Mouse (Mus musculus) liver, adult 2 months (tissue): ENCODE results near the gene Gad2. TPM values are rescaled to one million over a fixed set of nuclear protein-coding genes. Genes with fewer than 3 reads are reported as not detected.

Experiments
- DNase-seq: peaks from one replicate; pipeline ENCODE4 v3.0.0-alpha.2; 2011; ENCODE audit warnings: low read depth, low spot score; ENCODE audit errors: extremely low read depth
- H3K27ac ChIP-seq: fragments of 200-500 bp; replicated peaks from 2 replicates; pipeline ENCODE4 v1.5.1; 2012; ENCODE audit warnings: low read depth, mild to moderate bottlenecking, control low read depth, inconsistent platforms, low read length; ENCODE audit not compliant: insufficient read depth
- H3K27me3 ChIP-seq: fragments of 200-500 bp; 2 replicates; pipeline ENCODE4 v1.6.1; 2012; ENCODE audit warnings: mild to moderate bottlenecking, moderate library complexity, low read length, inconsistent platforms; ENCODE audit not compliant: control insufficient read depth, insufficient read depth
- H3K36me3 ChIP-seq: fragments of 200-500 bp; 2 replicates; pipeline ENCODE4 v1.6.1; 2012; ENCODE audit warnings: low read length, inconsistent platforms; ENCODE audit not compliant: control insufficient read depth, insufficient read depth
- H3K4me1 ChIP-seq: fragments of 200-500 bp; 2 replicates; pipeline ENCODE4 v1.6.1; 2011; ENCODE audit warnings: low read length; ENCODE audit not compliant: control insufficient read depth, insufficient read depth
- H3K4me3 ChIP-seq: fragments of 200-500 bp; 2 replicates; pipeline ENCODE4 v1.5.1; 2011; ENCODE audit warnings: low read depth, mild to moderate bottlenecking, control low read depth, low read length, moderate library complexity; ENCODE audit not compliant: insufficient read depth
- H3K79me2 ChIP-seq: fragments of 200-500 bp; 2 replicates; pipeline ENCODE4 v1.6.1; 2012; ENCODE audit warnings: inconsistent platforms, mild to moderate bottlenecking, low read length, moderate library complexity; ENCODE audit not compliant: control insufficient read depth, insufficient read depth
- H3K9ac ChIP-seq: fragments of 200-500 bp; 2 replicates; pipeline ENCODE4 v1.6.1; 2012; ENCODE audit warnings: low read depth, mild to moderate bottlenecking, control low read depth, inconsistent platforms, low read length
- CTCF ChIP-seq: fragments of 200-500 bp; IDR thresholded peaks from 2 replicates; pipeline ENCODE4 v1.5.1; 2011; ENCODE audit warnings: low read depth, low read length, control low read depth
- POLR2A ChIP-seq: fragments of 200-500 bp; IDR thresholded peaks from 2 replicates; pipeline ENCODE4 v1.6.1; 2011; ENCODE audit warnings: low read length, control low read depth; ENCODE audit not compliant: insufficient read depth; ENCODE audit errors: extremely low read depth
- WGBS: fragments of 180-500 bp; shearing (Covaris S2); methylation state at CpG from one replicate; pipeline ENCODE4 v1.1.7; 2018; 5-methylcytosine and 5-hydroxymethylcytosine counted together
- polyA plus RNA-seq: library from polyadenylated mRNA; depleted of rRNA; stranded (reverse); fragments of >200 nt; gene quantifications from 2 replicates; pipeline ENCODE4 v1.2.3, GENCODE M21; 2012
- total RNA-seq: library from RNA; depleted of rRNA; stranded (reverse); fragments of >200 nt; gene quantifications from 2 replicates; pipeline ENCODE4 v1.2.3, GENCODE M21; 2014

Gene Gad2
- total and polyA plus RNA-seq, 2 experiments = under 0.01 TPM; not detected in 1

- H3K9ac ChIP-seq = no peak overlapping the region
- H3K27ac ChIP-seq = no peak overlapping the region
- peaks cover 2% of the 10 kb centered on the region; the same call in 1 of the 2 replicates for H3K4me1 ChIP-seq
- H3K27me3 ChIP-seq = no peaks in the 10 kb centered on the region
- H3K79me2 ChIP-seq = no peaks in the 10 kb centered on the region
- WGBS = 33% methylated on average over 2 of the region's 2 CpGs
- no peaks in the 10 kb centered on the region for H3K36me3 ChIP-seq
- TF ChIP-seq POLR2A (no peak), CTCF (no peak)
- peak; percentile 83 for DNase-seq
- no peak overlapping the region for H3K4me3 ChIP-seq
Observed at GRCm38 (mm10) chr2:22670415-22670814, 48.4 kb downstream of the Gad2 start.

- TF ChIP-seq POLR2A (no peak), CTCF (no peak)
- Histone ChIP-seq H3K9ac (no peak overlapping the region), H3K27me3 (no peaks in the 10 kb centered on the region; the same call in 1 of the 2 replicates), H3K27ac (no peak overlapping the region), H3K4me3 (no peak overlapping the region), H3K4me1 (peaks cover 2% of the 10 kb centered on the region; the same call in 1 of the 2 replicates), H3K36me3 (no peaks in the 10 kb centered on the region), H3K79me2 (no peaks in the 10 kb centered on the region)
- WGBS = 53% methylated on average over 1 of the region's 1 CpGs
- DNase-seq = no peak
Observed at GRCm38 (mm10) chr2:22671348-22671747, 49.3 kb downstream of the Gad2 start.

GRCm38 (mm10) chr2:22677066-22677465 is 55.1 kb downstream of the Gad2 start:
- Histone ChIP-seq H3K4me3 (no peak overlapping the region), H3K9ac (no peak overlapping the region), H3K36me3 (no peaks in the 10 kb centered on the region), H3K27me3 (no peaks in the 10 kb centered on the region; the same call in 1 of the 2 replicates), H3K79me2 (no peaks in the 10 kb centered on the region), H3K27ac (no peak overlapping the region), H3K4me1 (no peaks in the 10 kb centered on the region)
- 30% methylated on average over 8 of the region's 8 CpGs for WGBS
- no peak for DNase-seq
- TF ChIP-seq POLR2A (no peak), CTCF (no peak)

GRCm38 (mm10) chr2:22679944-22680343 is 57.9 kb downstream of the Gad2 start:
- Histone ChIP-seq H3K4me1 (no peaks in the 10 kb centered on the region), H3K4me3 (no peak overlapping the region), H3K27ac (no peak overlapping the region), H3K36me3 (no peaks in the 10 kb centered on the region), H3K9ac (no peak overlapping the region), H3K79me2 (no peaks in the 10 kb centered on the region), H3K27me3 (no peaks in the 10 kb centered on the region; the same call in 1 of the 2 replicates)
- DNase-seq = no peak
- TF ChIP-seq CTCF (no peak), POLR2A (no peak)
- WGBS = 69% methylated on average over 4 of the region's 4 CpGs

GRCm38 (mm10) chr2:22689969-22690368 is 68.0 kb downstream of the Gad2 start:
- TF ChIP-seq POLR2A = no peak
- TF ChIP-seq CTCF = no peak
- Histone ChIP-seq H3K79me2 (no peaks in the 10 kb centered on the region), H3K9ac (no peak overlapping the region), H3K4me3 (no peak overlapping the region), H3K27ac (no peak overlapping the region), H3K4me1 (no peaks in the 10 kb centered on the region), H3K27me3 (no peaks in the 10 kb centered on the region), H3K36me3 (no peaks in the 10 kb centered on the region)
- WGBS = 71% methylated on average over 7 of the region's 7 CpGs
- DNase-seq = no peak

GRCm38 (mm10) chr2:22704780-22705727 is 83.0 kb downstream of the Gad2 start:
- DNase-seq = no peak
- no peak overlapping the region for H3K4me3 ChIP-seq
- no peak for TF ChIP-seq CTCF
- no peak for TF ChIP-seq POLR2A
- H3K9ac ChIP-seq = no peak overlapping the region
- H3K4me1 ChIP-seq = no peaks in the 10 kb centered on the region
- 84% methylated on average over 4 of the region's 4 CpGs for WGBS
- H3K27me3 ChIP-seq = no peaks in the 10 kb centered on the region
- H3K79me2 ChIP-seq = no peaks in the 10 kb centered on the region
- H3K27ac ChIP-seq = no peak overlapping the region
- no peaks in the 10 kb centered on the region for H3K36me3 ChIP-seq
